Mouse (Mus musculus) CD4-positive, CD25-positive, alpha-beta regulatory T cell, adult 2 months (primary cell): ENCODE measurements around the gene Gm42878.

Source experiments
- DNase-seq: peaks from one replicate; pipeline ENCODE4 v3.0.0-alpha.2; 2012; ENCODE audit warnings: low read depth, low spot score

Gm42878 gene

DNA sequence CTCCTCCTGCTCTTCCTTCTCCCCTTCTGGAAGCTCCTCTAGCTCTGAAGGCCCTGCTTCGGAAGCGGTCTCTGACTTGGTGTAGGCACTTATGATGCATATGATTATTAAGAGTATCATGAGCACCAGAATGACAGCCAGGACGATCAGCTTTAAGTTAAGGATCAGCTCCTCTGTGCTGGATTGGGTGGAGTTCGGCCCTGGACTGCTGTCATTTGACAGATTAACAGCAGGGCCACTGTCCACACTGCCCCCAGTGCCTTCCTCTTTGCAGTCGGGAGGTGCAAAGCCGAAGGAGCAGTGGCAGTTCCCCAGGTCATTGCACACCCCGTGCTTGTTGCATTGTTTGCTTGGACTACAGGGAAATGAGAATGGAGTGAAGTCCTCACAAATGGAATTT is 44.6 kb downstream of the Gm42878 start:
- no peak for DNase-seq

DNA sequence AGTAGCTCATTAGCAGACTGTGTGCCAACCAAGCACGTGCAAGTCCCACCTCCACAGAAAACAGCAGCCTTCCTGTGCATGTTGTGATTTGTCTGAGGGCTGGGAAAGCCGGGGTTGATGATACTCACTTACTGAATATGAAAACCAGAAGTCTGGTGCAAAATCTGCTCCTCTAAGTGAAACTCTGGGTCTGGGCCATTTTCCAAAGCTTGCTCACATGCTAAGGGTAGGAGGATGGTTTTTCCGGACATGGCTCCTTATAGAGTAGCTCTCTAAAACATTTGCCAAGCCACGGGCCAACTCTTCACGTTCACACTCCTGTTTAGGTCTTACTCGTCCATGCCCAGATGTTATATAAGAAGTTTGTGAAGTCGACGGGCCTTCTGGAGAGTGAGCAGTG is 52.0 kb downstream of the Gm42878 start:
- DNase-seq = no peak

DNA sequence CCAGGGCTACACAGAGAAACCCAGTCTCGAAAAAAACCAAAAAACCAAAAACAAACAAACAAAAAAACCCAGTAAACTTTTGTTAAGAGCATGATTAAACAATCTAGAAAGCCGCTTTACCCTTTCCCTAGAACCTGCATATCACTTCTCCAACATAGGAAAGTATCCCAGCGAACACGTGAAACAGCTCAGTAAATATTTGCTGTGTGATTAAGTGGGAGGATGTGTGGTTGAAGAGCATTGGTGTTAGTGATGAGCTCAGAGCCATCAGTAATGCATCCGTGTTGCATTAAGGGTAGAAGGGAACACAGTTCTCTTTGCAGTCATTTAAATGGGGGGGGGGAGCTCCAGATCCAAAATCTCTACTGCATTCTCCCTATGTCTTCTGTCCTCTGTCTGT is 60.5 kb downstream of the Gm42878 start:
- DNase-seq = no peak

DNA sequence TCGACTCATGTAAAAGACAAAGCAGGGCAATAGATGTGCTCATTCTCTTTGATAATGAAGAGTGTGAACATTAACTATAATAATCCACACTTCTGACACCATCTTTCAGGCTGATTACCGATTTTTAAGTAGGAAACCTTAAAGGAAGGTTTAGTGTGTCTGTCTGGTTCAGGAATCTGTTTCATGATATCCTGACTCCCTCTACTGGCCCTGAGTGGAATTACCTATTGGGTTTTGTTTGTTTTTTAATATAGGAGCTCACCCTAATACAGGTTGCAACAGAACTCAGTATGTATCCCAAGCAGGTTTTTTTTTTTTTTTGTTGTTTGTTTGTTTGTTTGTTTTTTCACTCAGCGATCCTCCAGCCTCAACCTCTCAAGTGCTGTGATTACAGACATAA is 67.6 kb downstream of the Gm42878 start:
- DNase-seq = peak; percentile 80

DNA sequence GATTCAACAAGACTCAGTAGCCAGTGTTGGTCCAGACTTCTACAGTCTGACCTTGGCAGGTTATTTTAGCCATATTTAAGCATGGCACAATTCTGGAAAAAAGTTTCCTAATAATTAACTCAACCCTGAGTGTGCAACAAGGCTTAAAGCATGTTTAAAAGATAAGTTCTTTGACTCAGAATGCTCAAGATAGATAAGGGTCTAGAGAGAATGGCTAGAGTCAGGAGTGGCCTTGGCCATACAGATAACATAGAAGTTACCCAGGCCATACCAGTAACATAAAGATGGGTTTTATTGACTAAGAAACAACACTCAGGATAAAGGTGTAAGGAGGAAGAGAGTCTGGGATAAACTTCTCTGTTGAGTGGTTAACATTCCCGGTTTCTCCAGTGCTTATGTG is 69.2 kb downstream of the Gm42878 start:
- DNase-seq = no peak

DNA sequence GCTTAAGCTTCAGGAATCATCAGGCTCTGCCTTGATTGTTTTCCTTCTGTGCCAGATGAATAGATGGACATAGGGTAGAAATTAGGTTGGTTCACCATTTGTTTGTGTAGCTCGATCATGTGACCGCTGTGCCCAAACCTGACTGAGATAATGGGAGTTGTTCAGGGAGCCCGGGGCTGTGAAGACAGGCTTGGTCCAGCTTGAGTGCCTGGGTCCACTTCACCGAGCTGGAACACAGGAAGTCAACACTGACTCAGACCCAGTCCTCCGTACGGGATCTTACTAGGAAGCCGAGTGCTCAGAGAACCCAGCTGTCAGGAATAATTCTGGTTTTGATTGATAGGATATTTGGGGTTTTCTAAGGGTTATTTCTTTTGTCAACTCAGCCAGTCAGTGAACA is 70.7 kb downstream of the Gm42878 start:
- DNase-seq = no peak

DNA sequence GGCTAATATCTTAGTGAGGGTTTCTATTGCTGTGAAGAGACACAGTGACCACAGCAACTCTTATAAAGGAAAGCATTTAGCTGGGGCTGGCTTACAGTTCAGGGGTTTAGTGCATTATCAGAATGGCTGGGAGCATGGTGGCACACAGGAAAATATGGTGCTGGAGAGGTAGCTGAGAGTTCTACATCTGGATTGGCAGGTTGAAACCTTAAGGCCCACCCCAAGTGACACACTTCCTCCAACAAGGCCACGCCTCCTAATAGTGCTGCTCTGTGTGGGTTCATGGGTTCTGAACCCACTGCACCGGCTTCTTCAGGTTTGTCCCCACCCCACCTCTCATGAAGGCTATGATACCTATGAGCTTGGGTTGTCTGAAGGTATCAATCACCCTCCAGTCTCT is 72.9 kb downstream of the Gm42878 start:
- no peak for DNase-seq

DNA sequence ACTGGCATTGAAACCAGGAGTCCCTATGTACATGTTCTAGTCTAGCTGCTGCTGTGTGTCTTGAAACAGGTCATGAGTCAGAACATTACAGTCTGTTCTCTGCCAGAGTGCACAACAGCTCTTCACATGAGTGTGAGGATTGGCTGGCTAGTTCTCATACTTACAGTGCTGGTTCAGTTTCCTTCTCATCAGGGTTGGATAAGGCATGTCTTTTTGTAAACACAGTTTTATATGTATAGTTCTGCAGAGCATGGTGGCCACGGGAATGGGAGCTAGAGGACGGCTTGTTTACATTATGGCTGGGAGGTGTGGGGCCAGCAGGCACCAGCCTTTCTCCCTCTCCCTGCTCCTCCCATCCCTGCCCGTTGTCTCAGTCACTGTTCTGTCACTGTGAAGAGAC is 75.7 kb downstream of the Gm42878 start:
- no peak for DNase-seq
